Mouse (Mus musculus): ENCODE measurements around the gene Nptxr.

GRCm38 (mm10) chr15:79842985-79843384 lies 38.4 kb upstream of the Nptxr start:
- TF ChIP-seq FLI1 (IDR thresholded peaks at IDR 0.05; ENCODE audit: low read length): no peak
- no peak for TF ChIP-seq GATA1 (IDR thresholded peaks at IDR 0.05; ENCODE audit: borderline replicate concordance, low read length)

All from megakaryocyte, embryonic 14.5 days (primary cell).